Mouse (Mus musculus): ENCODE measurements around the gene Syvn1. TPM values are rescaled to one million over a fixed set of nuclear protein-coding genes. Genes with fewer than 3 reads are reported as not detected.

Syvn1 gene
- total and polyA plus RNA-seq, 3 experiments: 16.5 to 106 (median 26.8) TPM

GRCm38 (mm10) chr19:6061021-6061533 is 14.7 kb downstream of the Syvn1 start, which contains the start of gene Znhit2 (continued):
- TF ChIP-seq EP300 (IDR thresholded peaks at IDR 0.05; ENCODE audit: low read length) (no peak), ZNF384 (IDR thresholded peaks at IDR 0.05; ENCODE audit: low read depth, low read length) (no peak), SMC3 (IDR thresholded peaks at IDR 0.05; ENCODE audit: low read depth, low read length) (no peak), MEF2A (IDR thresholded peaks at IDR 0.05; ENCODE audit: borderline replicate concordance, low read depth, low read length) (peak; percentile 60; the same call in 1 of the 2 replicates), ETS1 (conservative IDR thresholded peaks at IDR 0.05; ENCODE audit: low read depth, low read length) (no peak), ZKSCAN1 (IDR thresholded peaks at IDR 0.05; ENCODE audit: borderline replicate concordance, low read depth, low read length) (no peak), MAX (IDR thresholded peaks at IDR 0.05; ENCODE audit: low read length) (0 out of 2 replicates have a peak, but pooled peaks have one; percentile 37), HCFC1 (IDR thresholded peaks at IDR 0.05; ENCODE audit: low read depth, low read length) (peak; percentile 81), USF1 (IDR thresholded peaks at IDR 0.05; ENCODE audit: low read depth, low read length) (no peak), CHD1 (IDR thresholded peaks at IDR 0.05; ENCODE audit: low read depth, low read length) (peak; percentile 76; the same call in 1 of the 2 replicates), TBP (conservative IDR thresholded peaks at IDR 0.05; ENCODE audit: low read depth, low read length) (peak; percentile 76; the same call in 1 of the 2 replicates), BHLHE40 (IDR thresholded peaks at IDR 0.05; ENCODE audit: low read depth, low read length) (no peak), KAT2A (IDR thresholded peaks at IDR 0.05; ENCODE audit: insufficient replicate concordance, low read length) (peak; percentile 72; the same call in 1 of the 2 replicates), IRF4 (IDR thresholded peaks at IDR 0.05; ENCODE audit: low read depth, low read length) (peak; percentile 65; the same call in 1 of the 2 replicates), CTCF (conservative IDR thresholded peaks at IDR 0.05 in 1 of 2, IDR thresholded peaks at IDR 0.05 in 1 of 2; ENCODE audit: low read depth in 2 of 2, low read length in 2 of 2) (no peak)

DNA sequence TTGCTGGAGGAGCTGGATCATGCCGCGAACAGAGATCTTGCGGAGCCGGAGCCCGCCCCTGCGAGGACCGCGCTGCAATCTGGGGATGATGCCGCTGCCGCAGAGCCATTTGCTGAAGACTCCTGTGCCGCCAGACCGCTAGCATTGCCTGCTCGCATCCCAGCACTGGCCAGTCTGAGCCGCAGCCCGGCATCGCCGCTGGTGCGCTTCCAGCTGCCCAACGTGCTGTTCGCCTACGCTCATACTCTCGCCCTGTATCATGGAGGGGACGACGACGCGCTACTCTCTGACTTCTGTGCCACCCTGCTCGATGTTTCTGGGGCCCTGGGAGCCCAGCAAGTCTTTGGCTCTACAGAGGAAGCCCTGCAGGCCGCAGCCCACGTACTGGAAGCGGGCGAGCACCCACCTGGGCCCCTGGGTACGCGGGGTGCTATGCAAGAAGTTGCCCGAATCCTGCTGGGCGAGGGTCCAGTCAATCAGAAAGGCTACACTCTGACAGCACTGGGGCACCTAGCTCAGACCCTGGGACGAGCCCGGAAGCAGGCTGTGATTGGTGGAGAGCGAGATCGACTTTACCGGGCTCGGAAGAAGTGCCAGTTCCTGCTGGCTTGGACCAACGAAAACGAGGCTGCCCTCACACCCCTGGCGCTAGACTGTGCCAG is 15.4 kb downstream of the Syvn1 start:
- H3K9ac ChIP-seq (ENCODE audit: insufficient read depth, low read depth): peak overlapping the region; percentile 78
- H3K4me1 ChIP-seq (ENCODE audit: control insufficient read depth in 1 of 2, insufficient read depth in 2 of 2): peaks cover 8 to 39% of the 10 kb centered on the region in 2 experiments
- peak overlapping the region; percentile 41 for H3K4me2 ChIP-seq (ENCODE audit: insufficient read depth, low read depth, poor library complexity, severe bottlenecking)
- DNase-seq (ENCODE audit: extremely low read depth): peak; percentile 78
- H3K79me2 ChIP-seq (replicated peaks; ENCODE audit: control insufficient read depth, extremely low read depth, insufficient read depth, poor library complexity, severe bottlenecking): peaks cover 28% of the 10 kb centered on the region
- peaks cover 13 to 29% of the 10 kb centered on the region in 2 experiments for H3K36me3 ChIP-seq (replicated peaks in 1 of 2; ENCODE audit: control insufficient read depth in 1 of 2, insufficient read depth in 1 of 2, low read length in 1 of 2)
- peak overlapping the region; percentile 88 for H3K27ac ChIP-seq (ENCODE audit: insufficient read depth, low read depth)
- no peaks in the 10 kb centered on the region for H3K27me3 ChIP-seq (replicated peaks)
- dilution Hi-C loops (cut with MboI; ENCODE audit: extremely low pct_ligation_motif_present, extremely low pct_unique_long_range_greater_than_20kb, low sequenced_read_pairs): no loop called here
- H3K4me3 ChIP-seq (replicated peaks in 1 of 3; ENCODE audit: low read depth in 2 of 3, low read length in 2 of 3, poor library complexity in 1 of 3): peak overlapping the region; percentile 94 to 98 (median 95)
- in situ Hi-C loops (cut with MboI; ENCODE audit: low pct_ligation_motif_present, low pct_unique_long_range_greater_than_20kb, low sequenced_read_pairs): loop anchor here (10.0 kb wide), 1 partner anchor 97 kb away; the partner anchor contains the start of gene Pola2
- no peaks in the 10 kb centered on the region for H3K9me3 ChIP-seq (replicated peaks; ENCODE audit: low read length)
- TF ChIP-seq MAZ (IDR thresholded peaks at IDR 0.05; ENCODE audit: low read depth, low read length) (no peak), JUND (conservative IDR thresholded peaks at IDR 0.05; ENCODE audit: low read depth, low read length) (no peak), TBP (conservative IDR thresholded peaks at IDR 0.05; ENCODE audit: low read depth, low read length) (peak; percentile 53; the same call in 1 of the 2 replicates), IRF4 (IDR thresholded peaks at IDR 0.05; ENCODE audit: low read depth, low read length) (no peak), MXI1 (IDR thresholded peaks at IDR 0.05; ENCODE audit: low read depth, low read length) (no peak; the same call in 1 of the 2 replicates), EP300 (IDR thresholded peaks at IDR 0.05; ENCODE audit: low read length) (no peak), UBTF (IDR thresholded peaks at IDR 0.05; ENCODE audit: low read depth, low read length) (no peak), ZKSCAN1 (IDR thresholded peaks at IDR 0.05; ENCODE audit: borderline replicate concordance, low read depth, low read length) (no peak), SMC3 (IDR thresholded peaks at IDR 0.05; ENCODE audit: low read depth, low read length) (no peak), MAFK (IDR thresholded peaks at IDR 0.05; ENCODE audit: insufficient replicate concordance, low read length) (no peak), JUN (IDR thresholded peaks at IDR 0.05; ENCODE audit: insufficient read depth, low read depth, low read length) (no peak), NELFE (IDR thresholded peaks at IDR 0.05; ENCODE audit: low read depth, low read length) (peak; percentile 50; the same call in 1 of the 2 replicates), KAT2A (IDR thresholded peaks at IDR 0.05; ENCODE audit: insufficient replicate concordance, low read length) (no peak), ETS1 (conservative IDR thresholded peaks at IDR 0.05; ENCODE audit: low read depth, low read length) (no peak), ELF1 (IDR thresholded peaks at IDR 0.05; ENCODE audit: low read depth, low read length) (peak; percentile 85), CTCF (conservative IDR thresholded peaks at IDR 0.05 in 1 of 2, IDR thresholded peaks at IDR 0.05 in 1 of 2; ENCODE audit: low read depth in 2 of 2, low read length in 2 of 2) (no peak), POLR2A (IDR thresholded peaks at IDR 0.05; ENCODE audit: low read depth, low read length) (peak; percentile 63), PAX5 (IDR thresholded peaks at IDR 0.05; ENCODE audit: low read length) (no peak), MYC (IDR thresholded peaks at IDR 0.05; ENCODE audit: low read depth, low read length) (no peak), GABPA (IDR thresholded peaks at IDR 0.05; ENCODE audit: insufficient replicate concordance, low read depth, low read length) (no peak), NRF1 (IDR thresholded peaks at IDR 0.05; ENCODE audit: low read depth, low read length) (no peak), TCF12 (IDR thresholded peaks at IDR 0.05; ENCODE audit: low read depth, low read length) (no peak), ZNF384 (IDR thresholded peaks at IDR 0.05; ENCODE audit: low read depth, low read length) (no peak), POLR2AphosphoS2 (IDR thresholded peaks at IDR 0.05; ENCODE audit: low read depth, low read length) (no peak), HCFC1 (IDR thresholded peaks at IDR 0.05; ENCODE audit: low read depth, low read length) (no peak), ZMIZ1 (IDR thresholded peaks at IDR 0.05; ENCODE audit: low read depth, low read length) (no peak), BHLHE40 (IDR thresholded peaks at IDR 0.05; ENCODE audit: low read depth, low read length) (no peak), RCOR1 (conservative IDR thresholded peaks at IDR 0.05; ENCODE audit: low read depth, low read length) (no peak)
